Mouse (Mus musculus) intestine, embryonic 14.5 days (tissue): ENCODE results near the gene Gm10447. TPM values are rescaled to one million over a fixed set of nuclear protein-coding genes. Genes with fewer than 3 reads are reported as not detected.
"Not testable (repeated sequence)": the region's sequence is repeated elsewhere in the genome, so short reads cannot be mapped to it uniquely, and the experiment has no call there.

Source experiments
- ATAC-seq: fragments of 200-750 bp; cut with Nextera tagmentation; replicated peaks from 2 replicates; pipeline ENCODE4 v1.8.0; 2017; ENCODE audit warnings: low read depth, moderate number of reproducible peaks, moderate TSS enrichment, moderate library complexity; ENCODE audit not compliant: low FRiP score, low TSS enrichment
- DNase-seq: peaks from one replicate; pipeline ENCODE4 v3.0.0-alpha.2; 2018; ENCODE audit warnings: low spot score
- H3K27ac ChIP-seq: fragments of 300-500 bp; sonication (generic); 2 replicates; pipeline ENCODE4 v1.5.1; 2014; ENCODE audit warnings: low read depth, mild to moderate bottlenecking, control low read depth
- H3K27me3 ChIP-seq: fragments of 300-500 bp; sonication (generic); replicated peaks from 2 replicates; pipeline ENCODE4 v1.6.1; 2014; ENCODE audit warnings: low read length, control low read depth; ENCODE audit not compliant: control insufficient read depth, insufficient read depth
- H3K36me3 ChIP-seq: fragments of 300-500 bp; sonication (generic); 2 replicates; pipeline ENCODE4 v1.6.1; 2014; ENCODE audit warnings: low read length, control low read depth; ENCODE audit not compliant: control insufficient read depth, insufficient read depth
- H3K4me1 ChIP-seq: fragments of 300-500 bp; sonication (generic); replicated peaks from 2 replicates; pipeline ENCODE4 v1.6.1; 2014; ENCODE audit warnings: low read length, control low read depth, mixed read lengths; ENCODE audit not compliant: control insufficient read depth, insufficient read depth
- H3K4me2 ChIP-seq: fragments of 300-500 bp; sonication (generic); 2 replicates; pipeline ENCODE4 v1.6.1; 2014; ENCODE audit warnings: low read length
- H3K4me3 ChIP-seq: fragments of 300-500 bp; sonication (generic); 2 replicates; pipeline ENCODE4 v1.5.1; 2014; ENCODE audit warnings: low read depth, low read length, control low read depth, mixed read lengths
- H3K9ac ChIP-seq: fragments of 300-500 bp; sonication (generic); 2 replicates; pipeline ENCODE4 v1.6.1; 2014; ENCODE audit warnings: mild to moderate bottlenecking, low read length
- H3K9me3 ChIP-seq: fragments of 300-500 bp; sonication (generic); 2 replicates; pipeline ENCODE4 v1.6.1; 2016; ENCODE audit warnings: low read length, control low read depth; ENCODE audit not compliant: control insufficient read depth
- WGBS: fragments of 180-500 bp; shearing (Covaris S2); extraction: QIAGEN DNeasy Blood & Tissue Kit; methylation state at CpG from one replicate; pipeline ENCODE4 v1.1.7; 2014; 5-methylcytosine and 5-hydroxymethylcytosine counted together
- polyA plus RNA-seq: library from polyadenylated mRNA; unstranded; fragments of >200 nt; fragmentation: Nextera tagmentation; extraction: Ambion mirVana; gene quantifications from 2 replicates; pipeline ENCODE4 v1.2.1, GENCODE M21; 2014

Gene Gm10447
- polyA plus RNA-seq, 1 experiment from 2014 or later = not detected

GRCm38 (mm10) chr11:53429182-53429581, 27.7 kb downstream of the Gm10447 start:
- Histone ChIP-seq H3K9me3 (no peaks in the 10 kb centered on the region), H3K4me1 (peaks cover 9% of the 10 kb centered on the region), H3K9ac (no peak overlapping the region), H3K4me2 (no peak overlapping the region), H3K36me3 (peaks cover 19% of the 10 kb centered on the region), H3K4me3 (peak overlapping the region; percentile 95; the same call in 1 of the 2 replicates), H3K27ac (no peak overlapping the region), H3K27me3 (no peaks in the 10 kb centered on the region)
- DNase-seq (no peak), ATAC-seq (no peak)

- H3K27ac ChIP-seq = no peak overlapping the region
- no peaks in the 10 kb centered on the region for H3K27me3 ChIP-seq
- 92% methylated on average over 5 of the region's 5 CpGs for WGBS
- H3K4me2 ChIP-seq = no peak overlapping the region
- H3K4me1 ChIP-seq = peaks cover 9% of the 10 kb centered on the region
- no peak overlapping the region for H3K4me3 ChIP-seq
- H3K9me3 ChIP-seq = no peaks in the 10 kb centered on the region
- H3K36me3 ChIP-seq = peaks cover 19% of the 10 kb centered on the region
- DNase-seq (no peak), ATAC-seq (no peak)
- no peak overlapping the region for H3K9ac ChIP-seq
These were observed 28.2 kb downstream of the Gm10447 start for GRCm38 (mm10) chr11:53428716-53429057.

GRCm38 (mm10) chr11:53427993-53428715, 28.8 kb downstream of the Gm10447 start:
- H3K9me3 ChIP-seq = no peaks in the 10 kb centered on the region
- H3K27ac ChIP-seq = no peak overlapping the region
- no peaks in the 10 kb centered on the region for H3K27me3 ChIP-seq
- ATAC-seq (no peak), DNase-seq (no peak)
- 92% methylated on average over 3 of the region's 3 CpGs for WGBS
- no peak overlapping the region for H3K4me3 ChIP-seq
- peaks cover 19% of the 10 kb centered on the region for H3K36me3 ChIP-seq
- H3K4me1 ChIP-seq = peaks cover 9% of the 10 kb centered on the region
- no peak overlapping the region for H3K4me2 ChIP-seq
- no peak overlapping the region for H3K9ac ChIP-seq

- not testable (repeated sequence) for H3K4me2 ChIP-seq, H3K4me1 ChIP-seq, H3K9me3 ChIP-seq, ATAC-seq, DNase-seq, H3K27me3 ChIP-seq, H3K9ac ChIP-seq, H3K27ac ChIP-seq, H3K4me3 ChIP-seq
- WGBS = 83% methylated on average over 3 of the region's 3 CpGs
- H3K36me3 ChIP-seq = peaks cover 20% of the 10 kb centered on the region
These were observed 30.0 kb downstream of the Gm10447 start for GRCm38 (mm10) chr11:53426914-53427313.

GRCm38 (mm10) chr11:53425711-53426255, 31.1 kb downstream of the Gm10447 start:
- ATAC-seq = no peak
- 80% methylated on average over 6 of the region's 6 CpGs for WGBS
- DNase-seq = no peak
- Histone ChIP-seq H3K4me1 (peaks cover 9% of the 10 kb centered on the region), H3K4me2 (no peak overlapping the region), H3K9me3 (no peaks in the 10 kb centered on the region), H3K36me3 (peaks cover 29% of the 10 kb centered on the region), H3K4me3 (no peak overlapping the region), H3K27me3 (no peaks in the 10 kb centered on the region), H3K27ac (no peak overlapping the region), H3K9ac (no peak overlapping the region)

GRCm38 (mm10) chr11:53425251-53425650, 31.7 kb downstream of the Gm10447 start:
- DNase-seq (no peak), ATAC-seq (no peak)
- H3K27me3 ChIP-seq = no peaks in the 10 kb centered on the region
- no peak overlapping the region for H3K27ac ChIP-seq
- H3K4me2 ChIP-seq = no peak overlapping the region
- 32% methylated on average over 3 of the region's 3 CpGs for WGBS
- H3K9me3 ChIP-seq = no peaks in the 10 kb centered on the region
- H3K4me1 ChIP-seq = peaks cover 9% of the 10 kb centered on the region
- no peak overlapping the region for H3K4me3 ChIP-seq
- peaks cover 33% of the 10 kb centered on the region for H3K36me3 ChIP-seq
- no peak overlapping the region for H3K9ac ChIP-seq

GRCm38 (mm10) chr11:53424826-53425225, 32.1 kb downstream of the Gm10447 start:
- WGBS = 57% methylated on average over 2 of the region's 2 CpGs
- H3K27ac ChIP-seq = no peak overlapping the region
- H3K27me3 ChIP-seq = no peaks in the 10 kb centered on the region
- no peak for DNase-seq
- no peak overlapping the region for H3K4me2 ChIP-seq
- peaks cover 6% of the 10 kb centered on the region for H3K4me1 ChIP-seq
- no peak overlapping the region for H3K4me3 ChIP-seq
- H3K9ac ChIP-seq = no peak overlapping the region
- H3K36me3 ChIP-seq = peaks cover 38% of the 10 kb centered on the region
- no peaks in the 10 kb centered on the region for H3K9me3 ChIP-seq
- ATAC-seq = no peak

- no peaks in the 10 kb centered on the region for H3K4me1 ChIP-seq
- no peak within 1 kb of the TSS for H3K27ac ChIP-seq
- DNase-seq = no peak
- H3K27me3 ChIP-seq = no peaks in the 10 kb centered on the region
- peaks cover 36% of the 10 kb centered on the region for H3K36me3 ChIP-seq
- H3K9ac ChIP-seq = no peak within 1 kb of the TSS
- WGBS = 78% methylated on average over 4 of the region's 4 CpGs
- H3K9me3 ChIP-seq = no peaks in the 10 kb centered on the region
- no peak within 1 kb of the TSS for H3K4me3 ChIP-seq
- no peak for ATAC-seq
- H3K4me2 ChIP-seq = no peak within 1 kb of the TSS
These were observed 33.9 kb downstream of the Gm10447 start, which contains the start of gene Leap2 for GRCm38 (mm10) chr11:53423036-53423435. Gene Leap2 (minus strand): TSS chr11:53423170.

GRCm38 (mm10) chr11:53418048-53418447, 38.9 kb downstream of the Gm10447 start:
- H3K4me3 ChIP-seq = no peak overlapping the region
- H3K36me3 ChIP-seq = peaks cover 78% of the 10 kb centered on the region
- no peaks in the 10 kb centered on the region for H3K9me3 ChIP-seq
- ATAC-seq (no peak), DNase-seq (no peak)
- no peaks in the 10 kb centered on the region for H3K4me1 ChIP-seq
- H3K27ac ChIP-seq = no peak overlapping the region
- no peaks in the 10 kb centered on the region for H3K27me3 ChIP-seq
- H3K4me2 ChIP-seq = no peak overlapping the region
- no peak overlapping the region for H3K9ac ChIP-seq
